Mouse (Mus musculus) B cell, adult 2 months (primary cell): Measurements from ENCODE around the gene Exoc6b.
"Not testable (repeated sequence)": the region's sequence is repeated elsewhere in the genome, so short reads cannot be mapped to it uniquely, and the experiment has no call there.

Experiments
- DNase-seq, 2 experiments: peaks; one replicate each; pipeline ENCODE4 v3.0.0; 2022

Exoc6b gene

DNA sequence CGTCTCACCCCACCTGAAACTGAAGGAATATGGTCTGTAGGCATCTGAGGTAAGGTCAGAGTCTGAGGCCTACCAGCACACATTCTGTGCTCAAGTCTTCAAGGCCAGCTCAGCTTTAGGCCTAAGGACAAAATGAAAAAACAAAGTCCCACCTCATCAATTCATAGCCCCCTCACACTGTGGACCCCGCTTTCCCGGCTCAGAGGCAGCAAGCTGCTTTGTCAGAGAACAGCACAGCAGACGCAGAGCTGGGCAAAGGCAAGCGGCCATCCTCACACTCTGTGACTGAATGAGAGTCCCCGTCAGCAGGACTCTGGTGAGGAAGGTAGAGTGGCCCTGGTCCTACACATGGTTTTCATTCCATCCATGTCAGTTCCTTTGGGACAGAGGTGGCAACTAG lies 450.1 kb downstream of the Exoc6b start:
- no peak for DNase-seq

DNA sequence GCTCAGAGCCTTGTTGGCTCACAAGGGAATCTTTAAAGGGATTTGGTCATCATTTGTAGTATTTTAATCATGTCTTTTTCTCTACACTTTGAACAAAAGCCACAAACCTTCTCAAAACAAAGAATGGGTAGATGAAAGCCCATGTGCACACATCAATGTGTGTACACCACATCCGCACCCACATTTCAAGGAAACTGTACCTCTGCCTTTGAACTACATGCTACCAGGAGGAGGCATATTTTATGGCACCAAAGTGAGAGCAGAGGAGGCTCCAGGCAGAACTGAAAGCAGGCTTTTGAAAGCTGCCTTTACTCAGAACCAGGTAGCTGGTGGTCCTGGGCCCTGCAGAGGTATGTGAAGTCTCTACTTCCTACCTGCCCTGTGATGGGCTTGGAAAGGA lies 452.3 kb downstream of the Exoc6b start:
- no peak for DNase-seq

DNA sequence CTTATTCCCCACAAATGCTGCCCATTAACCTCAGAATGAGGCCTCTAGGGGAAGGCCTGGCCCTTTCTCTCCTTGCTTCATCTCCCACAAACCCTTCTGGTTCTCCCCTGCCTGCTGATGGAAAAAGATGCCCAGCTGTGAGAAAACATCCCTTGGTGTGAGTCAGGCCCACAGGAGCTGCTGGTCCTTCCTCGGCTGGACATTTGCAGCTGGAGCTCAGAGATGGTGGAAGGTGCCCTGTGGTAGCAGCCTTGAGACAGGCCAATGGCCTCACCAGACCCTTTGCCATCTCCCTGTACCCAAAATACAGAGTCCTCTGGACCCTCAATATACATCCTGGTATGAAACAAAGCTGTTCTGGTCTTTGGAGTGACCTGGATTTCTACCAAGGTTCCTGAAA lies 452.7 kb downstream of the Exoc6b start:
- DNase-seq, result no peak

DNA sequence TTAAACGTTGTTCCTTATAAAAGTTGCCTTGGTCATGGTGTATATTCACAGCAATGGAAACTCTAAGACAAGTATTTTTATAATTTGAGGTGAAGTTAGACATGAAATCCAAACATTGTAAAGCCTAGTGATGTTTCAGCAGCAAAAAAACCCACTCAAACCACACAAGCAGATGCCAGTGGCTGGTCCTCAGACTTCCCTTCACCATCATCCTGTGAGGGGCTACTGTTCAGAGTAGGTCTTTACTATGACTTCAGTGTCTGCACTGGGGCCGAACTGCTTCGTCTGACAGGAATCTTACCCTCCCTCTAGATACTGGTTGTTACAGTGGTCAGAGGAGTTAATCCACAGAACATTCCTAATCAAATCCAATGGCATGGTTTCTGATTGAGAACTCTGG lies 455.8 kb downstream of the Exoc6b start:
- no peak for DNase-seq

DNA sequence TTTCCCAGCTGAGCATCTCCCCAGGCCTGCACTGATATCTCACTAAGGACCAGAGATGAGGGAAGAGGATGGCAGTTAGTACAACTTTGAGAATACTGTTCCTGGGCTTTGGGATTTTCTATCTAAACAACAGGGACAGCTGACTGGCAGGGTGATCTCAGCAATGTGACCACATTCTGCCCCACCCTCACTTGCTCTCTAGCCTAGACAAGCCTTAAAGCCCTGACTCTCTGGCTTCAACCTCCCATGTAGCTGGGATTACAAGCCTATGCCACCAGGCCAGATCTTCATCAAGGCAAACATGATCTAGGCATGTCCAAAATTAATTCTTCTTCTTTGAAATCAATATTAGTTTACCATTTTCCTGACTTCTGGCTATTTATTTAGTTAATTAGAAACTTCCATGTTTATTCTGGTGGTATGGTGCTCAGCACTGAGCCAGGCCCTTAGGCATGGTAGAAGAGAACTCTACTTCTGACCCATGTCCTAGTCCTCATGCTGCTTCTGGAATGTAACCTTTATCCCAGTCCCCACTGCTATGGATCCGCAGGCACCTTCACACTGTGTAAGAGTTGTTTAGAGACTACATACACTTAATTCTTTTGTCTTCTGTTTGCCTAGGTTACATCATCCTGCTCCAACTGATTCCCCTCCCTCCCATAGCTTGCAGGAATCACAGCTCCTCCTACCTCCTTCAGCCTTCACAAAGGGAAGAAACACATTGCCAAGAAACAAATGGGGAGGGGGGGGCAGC lies 468.0 kb downstream of the Exoc6b start:
- no peak for DNase-seq

DNA sequence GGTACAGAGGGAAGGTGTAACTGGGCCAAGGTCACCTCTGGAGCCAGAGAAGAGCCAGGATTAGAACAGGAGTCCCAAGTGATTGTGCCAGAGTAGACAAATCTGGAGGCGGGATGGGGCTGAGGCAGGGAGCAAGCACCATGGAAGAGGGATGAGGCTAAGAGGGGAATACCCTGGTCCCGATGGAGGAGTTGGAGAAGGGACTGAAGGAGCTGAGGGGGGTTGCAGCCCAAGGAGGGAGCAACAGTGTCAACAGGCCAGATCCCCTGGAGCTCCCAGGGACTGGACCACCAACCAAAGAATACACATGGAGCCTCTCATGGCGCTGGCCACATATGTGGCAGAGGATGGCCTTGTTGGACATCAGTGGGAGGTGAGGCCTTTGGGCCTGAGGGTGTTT lies 470.0 kb downstream of the Exoc6b start:
- DNase-seq, result not testable (repeated sequence)

DNA sequence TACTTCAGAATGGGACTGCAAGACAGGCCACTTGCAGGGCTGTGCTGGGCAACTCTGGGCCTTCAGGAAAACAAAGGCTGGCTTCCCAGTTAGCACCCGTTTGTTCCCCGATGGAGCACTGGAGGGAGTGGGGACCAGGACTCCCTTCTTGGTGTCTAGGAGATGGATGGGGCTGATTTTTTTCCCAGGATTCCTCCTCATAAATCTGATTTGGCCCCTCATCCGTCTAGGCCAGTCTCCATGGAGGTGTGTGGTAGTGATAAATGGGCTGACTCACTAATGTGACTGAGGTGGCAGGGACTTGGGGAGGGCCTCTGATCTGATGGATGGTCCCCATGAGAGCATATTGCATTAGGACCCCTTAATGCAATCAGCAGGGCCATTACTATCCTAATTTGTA lies 470.6 kb downstream of the Exoc6b start:
- no peak for DNase-seq

DNA sequence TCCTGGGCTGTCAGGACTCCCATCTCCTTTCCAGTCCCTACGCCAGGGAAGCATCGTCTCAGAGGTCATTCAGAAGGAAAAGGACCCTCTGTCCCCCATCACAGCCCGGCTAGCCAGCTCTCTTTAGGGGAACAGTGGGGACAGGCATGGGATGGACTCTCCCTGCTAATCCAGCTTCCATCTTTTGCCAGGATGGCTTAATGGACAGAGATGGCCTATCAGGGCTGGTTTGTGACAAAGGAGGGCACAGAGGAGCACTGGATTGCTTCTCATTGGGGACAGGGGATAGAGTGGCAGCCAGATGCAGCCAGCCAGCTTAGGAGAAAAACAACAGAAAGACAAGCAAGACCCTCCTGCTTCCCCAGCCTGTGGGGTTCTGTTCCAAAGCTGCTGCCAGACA lies 474.7 kb downstream of the Exoc6b start:
- DNase-seq, result no peak

DNA sequence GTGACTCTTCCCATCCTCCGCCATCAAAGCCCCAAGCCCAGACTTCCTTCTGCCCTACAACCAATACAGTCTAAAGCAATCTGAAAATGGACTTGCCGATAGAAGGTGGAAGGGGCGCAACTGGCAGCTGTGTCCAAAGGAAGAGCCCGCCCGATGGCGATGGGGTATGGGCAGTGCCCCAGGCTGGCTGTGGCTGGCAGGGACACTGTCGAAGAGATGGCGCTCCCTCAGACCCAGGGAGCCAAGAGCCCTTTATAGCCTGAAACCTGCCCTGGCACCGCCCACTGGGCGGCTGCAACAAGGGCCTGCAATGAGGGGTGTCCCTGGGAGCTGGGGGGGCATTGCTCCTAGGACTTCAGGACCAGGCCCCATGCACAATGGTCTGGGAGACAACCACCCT lies 475.6 kb downstream of the Exoc6b start, which contains the start of gene Cyp26b1:
Gene Cyp26b1, minus strand, starts transcription at position 216 of the 400 bp plus-strand sequence.
- no peak for DNase-seq

DNA sequence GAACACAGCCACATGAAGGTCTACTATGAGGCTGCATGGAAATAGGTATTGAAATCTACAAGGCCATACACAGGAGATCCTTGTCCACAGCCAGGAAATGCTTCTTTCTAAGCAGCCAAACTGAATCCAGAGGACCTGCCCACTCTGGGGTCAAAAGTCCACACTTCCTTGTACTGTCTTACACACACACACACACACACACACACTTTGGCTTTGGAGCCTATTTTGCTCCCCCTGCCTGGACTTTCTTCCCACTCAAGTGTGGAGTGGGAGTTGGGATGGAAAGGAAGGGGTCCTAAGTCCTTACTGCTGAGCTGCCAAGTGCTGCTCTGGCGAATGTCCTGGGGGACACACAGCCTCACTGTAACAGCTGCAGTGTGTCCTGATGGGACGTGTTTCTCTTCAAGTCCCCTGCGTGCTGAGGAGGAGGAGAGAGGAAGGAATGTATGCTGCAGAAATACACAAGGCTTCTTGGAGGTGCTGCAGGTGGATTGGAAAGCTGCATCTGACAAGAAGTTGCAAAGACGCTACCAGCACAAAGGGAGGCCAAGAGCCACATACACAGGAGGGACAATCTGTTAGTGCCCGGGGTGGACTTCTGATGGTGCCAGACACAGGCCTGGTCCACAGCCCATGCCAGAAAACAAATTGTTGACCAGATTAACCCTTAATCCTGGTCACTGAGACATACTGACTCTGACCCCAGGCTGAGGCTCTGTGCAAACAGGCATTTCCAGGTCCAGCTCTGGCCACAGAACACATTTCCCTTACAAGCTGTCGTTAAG lies 478.2 kb downstream of the Exoc6b start:
- DNase-seq, result no peak

DNA sequence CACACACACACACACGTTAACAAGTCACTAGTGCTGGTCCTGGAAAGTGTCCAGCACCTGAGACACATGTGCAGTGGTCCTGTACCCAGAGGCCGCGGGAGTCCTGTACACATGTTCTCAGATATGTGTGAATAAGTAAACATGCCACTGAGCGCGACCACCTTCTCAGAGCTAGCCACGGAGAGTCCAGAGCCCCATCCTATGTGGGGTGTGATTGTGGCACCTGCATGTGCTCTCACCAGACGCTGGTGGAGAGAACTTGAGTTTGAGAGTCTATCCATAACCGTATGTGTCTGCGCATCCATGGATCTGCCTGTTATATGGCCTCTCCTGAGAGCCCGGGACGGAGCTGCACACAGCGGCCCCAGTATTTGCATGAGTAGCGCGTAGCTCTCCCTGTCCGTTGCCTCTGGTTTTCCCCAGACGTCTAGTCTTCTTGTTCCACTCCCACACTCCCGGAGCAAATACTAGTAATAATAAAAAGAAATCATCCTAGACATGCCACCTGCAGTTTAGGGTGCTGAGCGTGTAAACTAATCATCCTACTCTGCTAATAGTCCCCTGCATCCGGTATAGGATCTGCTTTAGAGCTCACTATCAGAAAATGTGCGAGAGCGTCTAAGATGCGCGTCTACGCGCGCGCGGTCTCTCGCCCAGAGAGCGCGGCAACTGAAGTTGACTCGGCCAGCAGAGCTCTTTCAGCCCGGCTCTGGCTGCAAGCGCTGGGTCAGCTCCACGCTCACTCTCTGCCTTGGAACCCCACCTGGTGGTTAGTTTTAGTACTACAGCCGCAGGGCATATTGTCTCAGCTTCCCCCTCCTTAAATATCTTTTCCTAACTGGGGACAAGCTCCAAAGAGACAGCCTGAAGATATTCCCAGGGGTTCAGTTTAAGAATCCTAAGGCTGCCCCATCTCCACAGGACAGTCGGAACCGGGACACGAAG lies 479.3 kb downstream of the Exoc6b start:
- DNase-seq, result peak; percentile 47 to 55

DNA sequence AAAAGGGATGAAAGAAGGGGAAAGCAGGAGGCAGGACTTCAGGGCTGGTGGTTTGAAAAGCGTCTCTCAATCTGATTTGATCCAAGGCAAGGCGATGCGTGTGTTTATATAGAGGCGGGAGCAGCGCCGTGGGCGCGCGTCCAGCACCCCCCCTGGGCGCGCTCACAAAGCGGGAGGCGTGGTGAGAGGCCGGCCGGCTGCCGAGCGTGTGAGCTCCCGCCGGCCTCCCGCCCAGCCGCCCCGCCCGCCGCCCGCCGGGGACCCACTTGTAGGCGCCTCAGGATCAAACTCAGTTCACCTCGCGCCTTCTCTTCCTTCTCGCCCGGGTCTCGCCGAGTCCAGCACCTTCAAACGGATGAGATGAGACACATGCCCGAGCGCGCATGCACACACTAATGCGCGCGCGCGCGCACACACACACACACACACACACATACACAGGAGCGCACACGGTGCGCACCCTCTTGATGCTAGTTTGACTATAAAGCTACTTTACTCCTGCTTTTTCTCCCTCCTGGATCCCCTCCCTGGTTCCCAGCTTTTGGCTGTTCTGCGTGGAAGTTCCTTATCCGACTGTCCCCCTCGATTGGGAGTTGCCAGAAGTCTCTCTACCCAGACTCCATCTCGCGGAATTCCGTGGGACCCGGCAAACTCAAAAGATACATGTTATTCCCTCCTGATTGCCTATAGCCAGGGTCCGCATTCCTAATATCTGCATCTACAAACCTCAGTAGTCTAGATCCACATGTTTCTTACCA lies 480.2 kb downstream of the Exoc6b start:
- DNase-seq, result no peak

DNA sequence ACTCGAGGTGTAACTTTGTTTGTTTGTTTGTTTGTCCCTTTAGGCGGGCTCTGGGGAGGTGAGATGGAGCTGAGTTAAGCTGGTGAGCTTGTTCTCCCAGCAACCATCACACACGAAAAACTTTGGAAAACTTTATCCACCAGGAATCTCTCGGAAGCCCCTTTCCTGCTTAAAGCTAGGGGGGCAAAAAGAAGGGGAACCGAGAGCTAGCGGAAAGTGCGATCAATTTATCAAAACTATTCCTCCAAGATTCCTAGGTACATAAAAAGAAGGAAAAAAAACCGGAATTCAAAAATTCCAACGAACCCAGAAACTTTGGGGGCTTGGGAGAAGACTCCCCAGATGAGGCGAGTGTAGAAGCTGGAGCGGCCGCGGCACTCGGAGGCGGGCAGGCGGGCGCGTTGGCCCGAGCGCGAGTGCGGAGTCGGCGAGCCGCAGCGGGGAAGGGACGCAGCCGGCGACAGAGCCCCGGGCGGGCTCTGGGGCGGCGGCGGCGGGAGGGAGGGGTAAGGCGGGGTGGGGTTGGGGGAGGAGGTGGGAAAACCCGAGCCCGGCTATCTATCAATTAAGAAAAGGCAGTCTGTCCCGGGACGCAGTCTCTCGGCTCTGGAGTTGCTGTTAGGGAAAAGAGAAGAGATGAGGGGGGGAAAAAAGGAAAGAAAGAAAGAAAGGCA lies 481.0 kb downstream of the Exoc6b start:
- no peak for DNase-seq

DNA sequence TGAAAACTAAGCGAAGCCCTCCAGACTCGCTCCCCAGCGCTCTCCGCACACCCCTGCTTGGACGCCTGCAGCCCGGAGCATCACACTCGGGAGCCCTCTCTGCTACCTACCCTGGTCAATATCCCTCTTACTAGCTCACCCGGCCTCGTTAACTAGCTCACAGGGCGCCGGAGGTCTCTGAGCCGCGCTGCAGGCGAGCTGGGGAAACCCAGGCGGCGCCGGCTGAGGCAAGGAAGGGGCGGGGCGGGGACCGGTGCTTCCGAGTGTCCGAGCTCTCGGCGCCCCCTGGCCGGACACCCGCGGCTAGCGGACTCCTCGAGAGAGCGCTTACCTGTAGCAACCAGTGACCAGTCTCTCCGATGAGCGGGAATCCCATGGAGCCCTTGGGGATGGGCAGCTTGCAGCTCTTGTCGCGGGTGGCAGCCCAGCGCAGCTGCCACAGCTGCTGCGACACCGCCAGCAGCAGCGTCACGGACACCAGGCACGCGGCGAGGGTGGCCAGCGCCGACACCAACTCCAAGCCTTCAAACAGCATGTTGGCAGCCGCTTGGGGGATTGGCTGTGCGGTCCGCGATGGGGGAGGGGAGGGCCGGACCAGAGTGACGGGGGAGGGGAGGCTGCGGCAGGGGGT lies 481.7 kb downstream of the Exoc6b start:
- DNase-seq, result no peak

DNA sequence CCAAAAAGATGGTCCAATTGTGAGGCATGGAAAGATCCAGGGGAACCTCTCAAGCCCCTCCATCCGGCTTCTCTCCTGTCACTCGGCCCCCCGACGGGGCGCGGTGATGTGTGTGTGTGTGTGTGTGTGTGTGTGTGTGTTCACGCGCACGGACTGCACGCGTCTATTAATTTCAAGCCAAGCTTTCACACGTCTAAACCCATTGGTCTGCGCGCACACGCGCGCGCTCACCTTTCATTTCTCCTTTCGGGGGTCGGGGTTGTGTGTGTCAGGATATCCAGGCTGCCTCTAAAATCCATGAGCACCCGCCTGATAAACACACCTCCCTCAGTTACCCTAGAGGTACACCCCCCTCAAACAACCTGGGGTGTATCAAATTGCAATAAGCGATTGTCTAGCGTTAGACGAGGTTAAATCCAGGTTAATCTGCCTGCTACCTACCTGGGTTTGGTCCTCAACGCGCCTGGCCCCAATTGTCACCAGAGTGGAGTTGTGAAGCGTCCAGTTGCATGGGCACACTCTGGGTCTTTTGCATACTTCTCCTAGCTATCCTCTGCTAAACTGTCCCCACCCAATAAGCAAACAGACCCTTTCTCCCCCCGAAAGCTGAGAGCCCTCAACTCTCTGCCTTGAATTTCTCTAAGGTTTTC lies 482.6 kb downstream of the Exoc6b start:
- no peak for DNase-seq

DNA sequence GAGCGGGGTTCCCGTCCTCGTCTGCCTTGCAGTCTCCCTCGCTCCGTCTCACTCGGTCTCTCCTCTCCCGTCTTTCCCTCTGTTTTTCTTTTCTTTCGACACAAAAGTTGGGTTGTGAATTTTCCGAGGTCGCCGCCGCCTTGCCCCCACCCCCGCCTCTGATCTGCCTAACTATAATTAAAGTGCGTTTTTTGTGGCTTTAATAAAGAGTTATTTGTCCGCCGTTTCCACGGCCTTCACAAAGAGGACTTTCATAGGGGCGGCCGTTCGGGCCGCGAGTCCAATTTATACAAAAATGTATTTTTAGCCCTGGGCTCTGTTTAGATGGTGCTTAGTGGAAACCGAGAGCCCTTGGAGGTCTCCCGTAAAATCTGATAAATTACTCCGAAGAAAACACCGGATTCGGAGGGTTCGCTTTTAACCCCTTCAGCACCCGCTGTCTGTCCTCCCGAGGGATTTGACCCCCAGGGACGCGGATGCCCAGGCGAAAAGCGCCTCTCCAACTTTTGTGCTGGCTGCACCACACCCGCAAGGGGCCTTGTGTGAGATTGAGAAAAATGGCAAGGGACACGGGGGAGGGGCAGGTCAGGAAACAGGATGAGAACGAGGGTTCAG lies 483.5 kb downstream of the Exoc6b start:
- DNase-seq, result no peak

DNA sequence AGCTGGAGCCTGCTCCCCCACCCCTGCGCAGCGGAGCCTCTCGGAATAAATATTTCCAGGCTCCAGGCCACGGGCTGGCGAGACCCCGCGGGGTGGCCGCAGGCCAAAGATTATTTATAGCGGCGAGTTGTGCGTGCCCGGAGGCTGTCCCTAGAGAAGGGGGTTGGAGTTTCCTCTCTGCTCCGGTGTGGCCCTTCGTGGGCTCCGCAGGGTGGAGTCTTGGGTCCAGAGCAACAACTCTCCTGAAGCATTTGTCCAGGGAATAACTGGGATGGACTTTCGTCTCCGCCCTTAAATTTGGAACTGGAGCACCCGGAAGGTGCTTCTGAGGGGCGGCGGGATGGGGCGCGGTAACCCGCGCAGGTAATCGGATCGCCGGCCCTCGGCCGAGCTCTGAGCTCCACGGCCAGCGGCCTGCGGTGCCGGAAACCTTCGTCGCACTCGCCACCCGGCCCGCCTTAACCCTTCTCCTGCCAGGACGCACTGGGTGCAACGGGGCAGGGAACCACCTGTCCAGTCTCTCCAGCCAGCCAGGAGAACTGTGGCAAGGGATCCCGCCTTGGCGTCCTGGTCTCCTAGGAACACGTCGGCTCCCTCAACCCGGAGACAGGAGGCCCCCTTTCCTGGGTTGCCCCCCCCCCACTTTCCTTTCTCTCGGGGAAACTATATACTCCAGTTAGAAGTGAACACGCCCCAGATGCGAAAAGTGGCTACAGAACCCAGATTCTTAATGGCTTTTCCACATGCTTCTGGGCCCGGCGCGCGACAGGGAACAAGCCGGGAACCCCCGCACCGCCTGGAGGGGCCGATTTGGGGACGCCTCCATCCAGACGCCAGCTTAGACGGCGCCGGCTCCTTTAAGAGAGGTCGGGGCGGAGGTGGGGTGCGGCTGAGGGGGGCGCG lies 484.3 kb downstream of the Exoc6b start:
- no peak for DNase-seq

DNA sequence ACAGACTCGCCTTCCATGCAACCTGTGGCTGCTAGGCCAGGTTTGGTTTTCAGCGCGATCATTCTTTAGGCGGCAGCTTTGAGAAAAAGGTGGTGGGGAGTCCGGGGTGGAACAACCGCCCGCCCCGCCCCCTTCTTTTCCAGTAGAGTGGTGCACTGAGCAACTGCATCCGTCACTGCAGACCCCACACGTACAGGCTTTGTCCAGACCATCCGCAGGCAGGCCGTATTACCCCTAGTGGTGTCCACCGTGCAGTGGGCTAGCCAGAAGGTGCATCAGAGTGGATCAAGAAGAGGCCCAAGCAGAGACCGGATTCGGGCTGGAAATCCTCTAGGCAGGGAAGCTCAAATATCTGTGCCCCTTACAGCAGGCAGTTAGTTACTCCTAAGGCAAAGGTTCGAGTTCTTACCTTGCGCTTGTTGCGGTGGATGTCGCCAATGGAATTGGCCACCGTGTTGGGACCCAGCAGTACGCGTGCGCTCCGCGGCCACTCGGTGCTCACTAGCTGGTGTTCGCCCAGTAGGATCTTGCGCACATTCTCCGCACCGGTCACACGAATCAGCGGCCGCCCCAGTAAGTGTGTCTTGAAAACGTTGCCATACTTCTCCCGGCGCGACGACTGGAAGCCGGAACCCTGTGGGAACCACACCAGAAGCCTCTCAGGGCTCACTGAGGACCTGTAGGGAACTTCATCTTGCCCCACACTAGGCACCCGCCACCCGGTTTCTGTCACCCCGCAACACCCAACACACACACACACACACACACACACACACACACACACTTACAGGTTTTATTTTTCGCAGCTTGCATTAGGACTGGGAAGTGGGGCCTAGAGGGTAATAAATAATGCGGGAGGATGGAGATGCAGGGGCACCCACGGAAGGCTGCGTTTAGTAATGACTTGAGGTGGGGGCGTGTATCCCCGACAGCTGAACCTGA lies 485.2 kb downstream of the Exoc6b start:
- no peak for DNase-seq
